Mouse (Mus musculus): ENCODE data around the gene Vwf. TPM values are rescaled to one million over a fixed set of nuclear protein-coding genes. Genes with fewer than 3 reads are reported as not detected.

The Vwf gene
- polyA plus RNA-seq, 1 experiment: 1.2 TPM

DNA sequence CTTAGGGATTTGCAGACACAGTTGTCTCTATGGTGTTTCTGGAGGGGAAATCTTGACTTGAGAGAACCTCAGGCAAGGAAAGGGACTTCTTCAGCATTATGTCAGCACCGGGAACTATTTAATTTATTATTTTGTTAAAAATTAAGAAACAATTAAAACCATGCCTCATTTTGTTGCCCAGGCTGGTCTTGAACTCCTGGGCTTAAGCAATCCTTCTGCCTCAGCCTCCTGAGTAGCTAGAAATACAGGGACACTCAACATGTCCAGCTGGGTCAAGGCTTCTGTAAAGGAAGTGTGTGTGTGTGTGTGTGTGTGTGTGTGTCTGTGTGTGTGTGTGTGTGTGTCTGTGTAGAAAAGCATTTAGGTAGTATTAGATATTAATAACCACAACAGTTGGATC lies 71.3 kb downstream of the Vwf start:
- Histone ChIP-seq H3K4me3 (no peak overlapping the region), H3K4me2 (ENCODE audit: low read depth) (no peak overlapping the region), H3K36me3 (ENCODE audit: control insufficient read depth, insufficient read depth) (no peaks in the 10 kb centered on the region), H3K79me2 (ENCODE audit: control insufficient read depth, insufficient read depth) (no peaks in the 10 kb centered on the region), H3K27me3 (ENCODE audit: control insufficient read depth, insufficient read depth, insufficient read length) (peaks cover 24% of the 10 kb centered on the region), H3ac (ENCODE audit: control insufficient read depth, insufficient read length) (no peak overlapping the region)
- TF ChIP-seq TCF12 (IDR thresholded peaks at IDR 0.05; ENCODE audit: insufficient read depth, poor library complexity, severe bottlenecking) (no peak), MYOD1 (IDR thresholded peaks at IDR 0.05; ENCODE audit: control insufficient read depth in 1 of 3, insufficient read length in 2 of 3, low read depth in 2 of 3) (no peak), E2F4 (IDR thresholded peaks at IDR 0.05; ENCODE audit: insufficient read depth) (no peak), MYOG (IDR thresholded peaks at IDR 0.05; ENCODE audit: control insufficient read depth in 1 of 3, insufficient read depth in 1 of 3, insufficient read length in 2 of 3, low read depth in 2 of 3) (no peak), CEBPB (IDR thresholded peaks at IDR 0.05; ENCODE audit: insufficient read depth, poor library complexity, severe bottlenecking) (no peak), REST (IDR thresholded peaks at IDR 0.05; ENCODE audit: insufficient read depth, insufficient read length) (no peak), SRF (IDR thresholded peaks at IDR 0.05; ENCODE audit: control insufficient read depth, insufficient read length, low read depth) (no peak), USF1 (IDR thresholded peaks at IDR 0.05; ENCODE audit: low read depth) (no peak), MAX (IDR thresholded peaks at IDR 0.05; ENCODE audit: low read depth) (no peak), POLR2AphosphoS2 (IDR thresholded peaks at IDR 0.05; ENCODE audit: insufficient read length, low read depth) (no peak), TCF3 (IDR thresholded peaks at IDR 0.05; ENCODE audit: insufficient read length, low read depth) (no peak)

DNA sequence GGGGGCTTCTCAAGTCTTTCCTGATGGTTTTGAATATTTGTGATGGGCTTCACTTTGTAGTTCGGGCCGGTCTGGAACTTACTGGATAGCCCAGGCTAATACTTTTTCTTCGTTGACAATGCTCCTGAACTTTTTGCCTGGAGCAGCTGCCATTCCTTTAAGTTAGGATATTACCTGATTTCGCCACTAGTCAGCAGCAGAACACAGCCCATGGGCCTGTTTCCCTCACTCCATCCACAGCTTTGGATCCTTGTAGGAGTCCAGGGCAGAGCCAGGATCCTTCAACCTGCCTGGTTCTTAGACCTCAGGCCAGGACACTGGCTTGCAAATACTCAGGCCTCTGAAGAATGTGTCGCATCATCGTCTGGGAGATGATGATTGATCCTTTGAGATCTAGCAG lies 74.2 kb downstream of the Vwf start:
- Histone ChIP-seq H3ac (ENCODE audit: control insufficient read depth, insufficient read length) (no peak overlapping the region), H3K79me2 (ENCODE audit: control insufficient read depth, insufficient read depth) (no peaks in the 10 kb centered on the region), H3K4me3 (no peak overlapping the region), H3K27me3 (ENCODE audit: control insufficient read depth, insufficient read depth, insufficient read length) (peaks cover 36% of the 10 kb centered on the region), H3K4me2 (ENCODE audit: low read depth) (no peak overlapping the region), H3K36me3 (ENCODE audit: control insufficient read depth, insufficient read depth) (no peaks in the 10 kb centered on the region)
- no peak for TF ChIP-seq MYOD1 (IDR thresholded peaks at IDR 0.05; ENCODE audit: control insufficient read depth in 1 of 3, insufficient read length in 2 of 3, low read depth in 2 of 3)
- no peak for TF ChIP-seq SRF (IDR thresholded peaks at IDR 0.05; ENCODE audit: control insufficient read depth, insufficient read length, low read depth)
- no peak for TF ChIP-seq CEBPB (IDR thresholded peaks at IDR 0.05; ENCODE audit: insufficient read depth, poor library complexity, severe bottlenecking)
- TF ChIP-seq TCF3 (IDR thresholded peaks at IDR 0.05; ENCODE audit: insufficient read length, low read depth): no peak
- TF ChIP-seq MYOG (IDR thresholded peaks at IDR 0.05; ENCODE audit: control insufficient read depth in 1 of 3, insufficient read depth in 1 of 3, insufficient read length in 2 of 3, low read depth in 2 of 3): no peak

DNA sequence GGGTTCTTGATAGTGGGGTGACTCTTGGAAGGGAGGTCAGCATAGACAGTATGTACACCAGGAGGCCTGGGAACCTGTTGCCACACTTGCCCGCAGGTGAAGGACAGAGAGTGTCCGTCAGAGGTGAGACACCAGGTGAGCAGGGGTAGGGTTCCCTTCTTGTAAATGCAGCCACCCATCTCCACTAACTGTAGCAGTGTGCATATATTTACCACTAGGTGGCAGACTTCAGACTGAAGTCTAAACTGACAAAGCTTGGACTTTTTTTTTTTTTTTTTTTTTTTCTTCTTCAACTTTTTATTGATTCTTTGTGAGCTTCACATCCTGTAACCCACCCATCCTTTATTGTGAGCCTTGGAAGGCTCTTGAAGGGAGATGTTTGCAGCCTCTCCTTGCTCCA lies 75.9 kb downstream of the Vwf start:
- TF ChIP-seq TCF3 (IDR thresholded peaks at IDR 0.05; ENCODE audit: insufficient read length, low read depth) (no peak), SRF (IDR thresholded peaks at IDR 0.05; ENCODE audit: control insufficient read depth, insufficient read length, low read depth) (no peak), MYOG (IDR thresholded peaks at IDR 0.05; ENCODE audit: control insufficient read depth in 1 of 3, insufficient read depth in 1 of 3, insufficient read length in 2 of 3, low read depth in 2 of 3) (no peak), POLR2AphosphoS2 (IDR thresholded peaks at IDR 0.05; ENCODE audit: insufficient read length, low read depth) (no peak), POLR2A (IDR thresholded peaks at IDR 0.05; ENCODE audit: insufficient read length, low read depth) (no peak), E2F4 (IDR thresholded peaks at IDR 0.05; ENCODE audit: insufficient read depth) (no peak)

DNA sequence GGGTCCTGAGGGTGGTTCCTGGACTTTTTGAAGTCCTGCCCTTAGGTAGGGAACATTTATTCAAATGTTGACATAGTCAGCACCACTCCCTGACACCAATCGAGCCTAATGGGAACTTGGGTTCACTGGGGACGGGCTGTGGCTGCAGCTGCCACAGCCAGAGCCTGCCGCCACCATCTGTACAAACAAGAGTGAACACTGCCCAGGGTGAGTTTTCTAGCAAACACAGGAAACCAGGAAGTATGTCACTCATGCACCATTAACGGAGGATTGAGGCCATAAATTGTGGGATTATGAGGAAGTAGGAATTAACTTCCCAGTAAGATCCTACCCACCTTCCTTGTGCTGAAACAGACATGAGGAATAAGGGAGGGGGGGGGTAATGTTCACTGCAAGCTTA lies 93.9 kb downstream of the Vwf start:
- Histone ChIP-seq H3K4me3 (no peak overlapping the region), H3ac (ENCODE audit: control insufficient read depth, insufficient read length) (no peak overlapping the region), H3K27me3 (ENCODE audit: control insufficient read depth, insufficient read depth, insufficient read length) (peaks cover 22% of the 10 kb centered on the region), H3K4me2 (ENCODE audit: low read depth) (no peak overlapping the region), H3K79me2 (ENCODE audit: control insufficient read depth, insufficient read depth) (no peaks in the 10 kb centered on the region), H3K36me3 (ENCODE audit: control insufficient read depth, insufficient read depth) (no peaks in the 10 kb centered on the region)
- TF ChIP-seq MAX (IDR thresholded peaks at IDR 0.05; ENCODE audit: low read depth): no peak
- no peak for TF ChIP-seq MYOD1 (IDR thresholded peaks at IDR 0.05; ENCODE audit: control insufficient read depth in 1 of 3, insufficient read length in 2 of 3, low read depth in 2 of 3)
- no peak for TF ChIP-seq POLR2A (IDR thresholded peaks at IDR 0.05; ENCODE audit: insufficient read length, low read depth)
- no peak for TF ChIP-seq TCF3 (IDR thresholded peaks at IDR 0.05; ENCODE audit: insufficient read length, low read depth)
- no peak for TF ChIP-seq CEBPB (IDR thresholded peaks at IDR 0.05; ENCODE audit: insufficient read depth, poor library complexity, severe bottlenecking)
- no peak for TF ChIP-seq MYOG (IDR thresholded peaks at IDR 0.05; ENCODE audit: control insufficient read depth in 1 of 3, insufficient read depth in 1 of 3, insufficient read length in 2 of 3, low read depth in 2 of 3)
- no peak for TF ChIP-seq REST (IDR thresholded peaks at IDR 0.05; ENCODE audit: insufficient read depth, insufficient read length)
- TF ChIP-seq E2F4 (IDR thresholded peaks at IDR 0.05; ENCODE audit: insufficient read depth): no peak
- no peak for TF ChIP-seq SRF (IDR thresholded peaks at IDR 0.05; ENCODE audit: control insufficient read depth, insufficient read length, low read depth)
- no peak for TF ChIP-seq USF1 (IDR thresholded peaks at IDR 0.05; ENCODE audit: low read depth)
- TF ChIP-seq POLR2AphosphoS2 (IDR thresholded peaks at IDR 0.05; ENCODE audit: insufficient read length, low read depth): no peak
- TF ChIP-seq TCF12 (IDR thresholded peaks at IDR 0.05; ENCODE audit: insufficient read depth, poor library complexity, severe bottlenecking): no peak

More for the DNA sequence above, 75.9 kb downstream of the Vwf start:
- Histone ChIP-seq H3K36me3 (ENCODE audit: control insufficient read depth, insufficient read depth) (no peaks in the 10 kb centered on the region), H3K4me3 (no peak overlapping the region), H3K79me2 (ENCODE audit: control insufficient read depth, insufficient read depth) (no peaks in the 10 kb centered on the region), H3K27me3 (ENCODE audit: control insufficient read depth, insufficient read depth, insufficient read length) (peaks cover 45% of the 10 kb centered on the region), H3K4me2 (ENCODE audit: low read depth) (no peak overlapping the region), H3ac (ENCODE audit: control insufficient read depth, insufficient read length) (no peak overlapping the region)

DNA sequence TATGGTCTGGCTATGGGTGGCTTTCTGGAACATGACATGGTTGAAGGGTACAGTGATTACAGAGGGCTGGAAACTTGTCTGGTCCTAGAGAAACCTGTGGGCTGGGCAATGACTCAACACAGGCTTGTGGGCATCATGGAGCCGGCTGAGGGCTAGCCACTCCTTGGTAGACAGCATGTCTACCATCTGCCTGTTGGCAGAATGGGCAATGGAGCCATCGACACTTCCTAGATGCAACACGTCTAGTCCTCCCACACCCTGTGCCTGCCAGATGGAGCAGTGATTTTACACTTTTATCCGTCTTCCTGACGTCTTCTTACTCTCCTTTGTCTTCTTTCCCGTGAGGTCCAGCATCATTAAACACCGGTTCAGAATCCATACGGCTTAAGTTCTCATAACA lies 94.6 kb downstream of the Vwf start:
- Histone ChIP-seq H3K79me2 (ENCODE audit: control insufficient read depth, insufficient read depth) (no peaks in the 10 kb centered on the region), H3ac (ENCODE audit: control insufficient read depth, insufficient read length) (no peak overlapping the region), H3K27me3 (ENCODE audit: control insufficient read depth, insufficient read depth, insufficient read length) (peaks cover 16% of the 10 kb centered on the region), H3K36me3 (ENCODE audit: control insufficient read depth, insufficient read depth) (no peaks in the 10 kb centered on the region), H3K4me3 (no peak overlapping the region), H3K4me2 (ENCODE audit: low read depth) (no peak overlapping the region)
- TF ChIP-seq MAX (IDR thresholded peaks at IDR 0.05; ENCODE audit: low read depth): no peak
- TF ChIP-seq TCF3 (IDR thresholded peaks at IDR 0.05; ENCODE audit: insufficient read length, low read depth): no peak
- no peak for TF ChIP-seq E2F4 (IDR thresholded peaks at IDR 0.05; ENCODE audit: insufficient read depth)
- TF ChIP-seq POLR2AphosphoS2 (IDR thresholded peaks at IDR 0.05; ENCODE audit: insufficient read length, low read depth): no peak
- no peak for TF ChIP-seq TCF12 (IDR thresholded peaks at IDR 0.05; ENCODE audit: insufficient read depth, poor library complexity, severe bottlenecking)
- no peak for TF ChIP-seq POLR2A (IDR thresholded peaks at IDR 0.05; ENCODE audit: insufficient read length, low read depth)
- TF ChIP-seq MYOD1 (IDR thresholded peaks at IDR 0.05; ENCODE audit: control insufficient read depth in 1 of 3, insufficient read length in 2 of 3, low read depth in 2 of 3): no peak
- no peak for TF ChIP-seq MYOG (IDR thresholded peaks at IDR 0.05; ENCODE audit: control insufficient read depth in 1 of 3, insufficient read depth in 1 of 3, insufficient read length in 2 of 3, low read depth in 2 of 3)
- TF ChIP-seq CEBPB (IDR thresholded peaks at IDR 0.05; ENCODE audit: insufficient read depth, poor library complexity, severe bottlenecking): no peak
- no peak for TF ChIP-seq USF1 (IDR thresholded peaks at IDR 0.05; ENCODE audit: low read depth)
- TF ChIP-seq SRF (IDR thresholded peaks at IDR 0.05; ENCODE audit: control insufficient read depth, insufficient read length, low read depth): no peak
- TF ChIP-seq REST (IDR thresholded peaks at IDR 0.05; ENCODE audit: insufficient read depth, insufficient read length): no peak

Data from myocyte (in vitro differentiated cells).